Mouse (Mus musculus): ENCODE results near the gene Olfr1173. TPM values are rescaled to one million over a fixed set of nuclear protein-coding genes. Genes with fewer than 3 reads are reported as not detected.

Gene Olfr1173
- not detected in 2 replicates for polyA plus RNA-seq (2012; rRNA removed)

DNA sequence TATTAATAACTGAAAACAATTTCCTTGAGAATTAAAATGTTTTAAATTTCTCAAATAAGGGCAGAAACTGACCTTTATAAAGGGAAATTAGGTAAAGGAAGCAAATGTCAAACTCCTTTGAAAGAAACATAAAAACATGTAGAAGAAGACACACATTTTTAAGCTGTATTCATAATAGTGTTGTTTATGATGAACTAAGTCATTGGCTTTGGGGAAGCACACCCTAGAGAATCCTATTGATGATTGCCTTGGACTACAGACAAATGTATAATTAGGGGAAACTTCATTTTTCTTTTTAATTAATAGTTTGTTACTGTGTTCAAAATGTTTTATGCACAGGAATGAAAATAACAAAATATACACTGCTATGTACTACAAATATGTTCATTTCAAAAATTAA is at the start of gene Olfr1173:
TSS of gene Olfr1173 (minus strand) at position 101 of the 400 bp plus-strand sequence.
- DNase-seq (ENCODE audit: low read depth) = no peak

DNA sequence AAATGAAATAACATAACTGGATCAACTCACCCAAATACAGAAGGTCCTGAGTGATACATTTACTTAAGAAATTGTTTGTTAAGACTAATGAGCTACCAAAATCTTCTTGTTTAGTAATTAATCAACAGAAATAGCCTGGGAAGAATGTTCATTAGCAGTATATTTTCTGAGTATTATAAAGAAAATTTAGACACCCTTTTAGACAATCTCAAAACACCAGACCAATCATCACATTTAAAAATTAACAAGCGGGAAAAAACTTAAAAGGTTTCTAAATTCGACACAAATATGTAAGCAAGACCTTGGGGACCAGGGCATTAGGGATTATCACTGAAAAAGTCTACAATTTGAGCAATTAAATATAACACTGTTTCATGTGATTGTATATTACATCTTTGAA is 47.4 kb upstream of the Olfr1173 start, which contains the start of gene Olfr1175-ps:
TSS of gene Olfr1175-ps (minus strand) at position 101 of the 400 bp plus-strand sequence.
- DNase-seq (ENCODE audit: low read depth) = no peak

DNA sequence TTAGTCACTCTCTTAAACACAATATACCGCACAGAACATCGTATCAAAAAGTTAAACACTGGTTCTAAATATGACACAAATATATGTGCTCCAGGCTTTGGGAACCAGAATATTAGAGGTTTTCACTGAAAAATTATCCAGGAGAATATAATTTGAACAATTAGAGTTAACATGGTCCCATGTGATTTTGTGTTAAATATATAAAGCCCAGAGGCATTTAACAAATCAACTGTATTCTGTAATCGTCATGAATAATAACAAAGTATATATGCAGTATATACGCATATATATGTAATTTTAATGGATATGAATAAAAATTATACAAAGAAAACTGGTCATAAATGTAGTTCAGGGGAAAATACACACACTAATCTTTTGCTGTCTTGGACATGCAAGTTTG is 35.4 kb upstream of the Olfr1173 start, which contains the start of gene Olfr1174-ps:
TSS of gene Olfr1174-ps (minus strand) at position 101 of the 400 bp plus-strand sequence.
- DNase-seq (ENCODE audit: low read depth) = no peak

DNA sequence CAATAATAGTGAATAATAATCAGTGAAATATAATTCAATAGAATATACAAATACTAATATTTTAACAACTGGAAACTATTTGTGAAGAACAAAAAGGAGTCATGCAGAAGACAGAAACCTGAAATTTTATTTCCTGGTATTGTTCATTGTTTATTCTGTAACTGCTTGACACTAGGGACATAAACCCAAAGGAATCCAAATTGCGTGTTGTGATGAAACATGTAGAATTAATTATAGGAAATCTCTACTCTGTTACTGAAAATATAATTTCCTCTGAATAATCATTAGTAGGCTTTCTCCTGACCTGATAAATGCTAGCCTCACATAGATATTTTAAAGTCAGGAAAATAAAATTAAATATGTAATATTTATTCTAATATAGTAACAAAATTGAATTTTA is 51.4 kb downstream of the Olfr1173 start, which contains the start of gene Olfr1170:
TSS of gene Olfr1170 (minus strand) at position 101 of the 400 bp plus-strand sequence.
- no peak for DNase-seq (ENCODE audit: low read depth)

Other genes starting within 250 kb of the Olfr1173 start
- not detected in 2 replicates for gene Olfr73, start 242.2 kb downstream of the Olfr1173 start, polyA plus RNA-seq (2012; rRNA removed)
- gene Olfr1162, start 228.7 kb downstream of the Olfr1173 start, polyA plus RNA-seq (2012; rRNA removed) = not detected in 2 replicates
- gene Olfr1163, start 208.0 kb downstream of the Olfr1173 start, polyA plus RNA-seq (2012; rRNA removed) = not detected in 2 replicates
- not detected in 2 replicates for gene Olfr1164, start 185.9 kb downstream of the Olfr1173 start, polyA plus RNA-seq (2012; rRNA removed)
- not detected in 2 replicates for gene Olfr1166, start 151.6 kb downstream of the Olfr1173 start, polyA plus RNA-seq (2012; rRNA removed)
- gene Olfr1167, start 124.7 kb downstream of the Olfr1173 start, polyA plus RNA-seq (2012; rRNA removed) = not detected in 2 replicates
- gene Olfr1168, start 98.0 kb downstream of the Olfr1173 start, polyA plus RNA-seq (2012; rRNA removed) = not detected in 2 replicates
- not detected in 2 replicates for gene Olfr1170, start 51.5 kb downstream of the Olfr1173 start, polyA plus RNA-seq (2012; rRNA removed)
- gene Olfr1174-ps, start 35.3 kb upstream of the Olfr1173 start, polyA plus RNA-seq (2012; rRNA removed) = not detected in 2 replicates
- gene Olfr1175-ps, start 47.3 kb upstream of the Olfr1173 start, polyA plus RNA-seq (2012; rRNA removed) = not detected in 2 replicates
- gene Olfr1176, start 56.8 kb upstream of the Olfr1173 start, polyA plus RNA-seq (2012; rRNA removed) = not detected in 2 replicates
- not detected in 2 replicates for gene Olfr1177-ps, start 66.6 kb upstream of the Olfr1173 start, polyA plus RNA-seq (2012; rRNA removed)
- gene Olfr1178, start 107.2 kb upstream of the Olfr1173 start, polyA plus RNA-seq (2012; rRNA removed) = not detected in 2 replicates
- not detected in 2 replicates for gene Olfr1179, start 126.6 kb upstream of the Olfr1173 start, polyA plus RNA-seq (2012; rRNA removed)
- gene Olfr1180, start 139.3 kb upstream of the Olfr1173 start, polyA plus RNA-seq (2012; rRNA removed) = not detected in 2 replicates
- not detected in 2 replicates for gene Olfr1181, start 146.3 kb upstream of the Olfr1173 start, polyA plus RNA-seq (2012; rRNA removed)
- not detected in 2 replicates for gene Gm13757, start 169.3 kb upstream of the Olfr1173 start, polyA plus RNA-seq (2012; rRNA removed)
- gene Olfr1183, start 175.0 kb upstream of the Olfr1173 start, polyA plus RNA-seq (2012; rRNA removed) = not detected in 2 replicates
- gene Olfr1184, start 203.7 kb upstream of the Olfr1173 start, polyA plus RNA-seq (2012; rRNA removed) = not detected in 2 replicates
- not detected in 2 replicates for gene Olfr1185-ps1, start 213.4 kb upstream of the Olfr1173 start, polyA plus RNA-seq (2012; rRNA removed)
- gene Olfr1186, start 238.7 kb upstream of the Olfr1173 start, polyA plus RNA-seq (2012; rRNA removed) = not detected in 2 replicates